Mouse (Mus musculus) myocyte (in vitro differentiated cells): ENCODE measurements around the gene Sla2.

Experiments used
- MYOG ChIP-seq, 3 experiments: IDR thresholded peaks; one replicate each; pipeline ENCODE4 v1.6.1; 2011; ENCODE audit warnings: control low read depth in 2 of 3, low read depth in 2 of 3, mild to moderate bottlenecking in 2 of 3; ENCODE audit not compliant: insufficient read length in 2 of 3, control insufficient read depth in 1 of 3, insufficient read depth in 1 of 3
- POLR2A ChIP-seq: IDR thresholded peaks from one replicate; pipeline ENCODE4 v1.6.1; 2011; ENCODE audit warnings: low read depth, mild to moderate bottlenecking, control low read depth, moderate library complexity; ENCODE audit not compliant: insufficient read length
- TCF12 ChIP-seq: IDR thresholded peaks from one replicate; pipeline ENCODE4 v1.6.1; 2011; ENCODE audit warnings: mild to moderate bottlenecking, control low read depth; ENCODE audit not compliant: poor library complexity, insufficient read depth, severe bottlenecking
- USF1 ChIP-seq: IDR thresholded peaks from one replicate; pipeline ENCODE4 v1.6.1; 2011; ENCODE audit warnings: low read depth, mild to moderate bottlenecking, control low read depth, moderate library complexity

- no peak for TF ChIP-seq POLR2A
- no peak for TF ChIP-seq USF1
- no peak for TF ChIP-seq TCF12
- TF ChIP-seq MYOG (IDR thresholded peaks at IDR 0.05; ENCODE audit: control insufficient read depth in 1 of 3, insufficient read depth in 1 of 3, insufficient read length in 2 of 3, low read depth in 2 of 3): peak in 2 of 3 experiments; percentile 70 to 80
Observed at GRCm38 (mm10) chr2:156841841-156842706, 44.9 kb downstream of the Sla2 start.
